Mouse (Mus musculus): ENCODE measurements around the gene St14.

Gene St14

GRCm38 (mm10) chr9:31120533-31120915 is 11.1 kb downstream of the St14 start:
- no peak for DNase-seq

- peak in 1 of 2 experiments; percentile 15 for DNase-seq
Observed at GRCm38 (mm10) chr9:31119882-31120532, 11.6 kb downstream of the St14 start.

GRCm38 (mm10) chr9:31119405-31119804 is 12.2 kb downstream of the St14 start:
- DNase-seq, result no peak

- no peak for DNase-seq
Observed at GRCm38 (mm10) chr9:31118520-31119298, 12.9 kb downstream of the St14 start.

GRCm38 (mm10) chr9:31117488-31117887 is 14.2 kb downstream of the St14 start:
- DNase-seq, result no peak

- no peak for DNase-seq
Observed at GRCm38 (mm10) chr9:31117088-31117487, 14.6 kb downstream of the St14 start.

- DNase-seq, result no peak
Observed at GRCm38 (mm10) chr9:31115586-31115985, 16.1 kb downstream of the St14 start.

GRCm38 (mm10) chr9:31108464-31108863 is 23.2 kb downstream of the St14 start:
- no peak for DNase-seq

- no peak for DNase-seq
Observed at GRCm38 (mm10) chr9:31098118-31098517, 33.5 kb downstream of the St14 start.

- no peak for DNase-seq
Observed at GRCm38 (mm10) chr9:31097088-31098082, 34.3 kb downstream of the St14 start.

GRCm38 (mm10) chr9:31092833-31093195 is 38.8 kb downstream of the St14 start:
- no peak for DNase-seq

GRCm38 (mm10) chr9:31092111-31092832 is 39.4 kb downstream of the St14 start:
- no peak for DNase-seq

- no peak for DNase-seq
Observed at GRCm38 (mm10) chr9:31091162-31091581, 40.5 kb downstream of the St14 start.

- no peak for DNase-seq
Observed at GRCm38 (mm10) chr9:31090081-31091023, 41.3 kb downstream of the St14 start.

- DNase-seq, result no peak
Observed at GRCm38 (mm10) chr9:31089541-31089940, 42.1 kb downstream of the St14 start.

GRCm38 (mm10) chr9:31088883-31089282 is 42.8 kb downstream of the St14 start:
- DNase-seq, result no peak

GRCm38 (mm10) chr9:31088116-31088515 is 43.5 kb downstream of the St14 start:
- DNase-seq, result no peak

- no peak for DNase-seq
Observed at GRCm38 (mm10) chr9:31087466-31087865, 44.2 kb downstream of the St14 start.

GRCm38 (mm10) chr9:31086754-31087145 is 44.9 kb downstream of the St14 start:
- DNase-seq, result no peak

- DNase-seq, result peak; percentile 23 to 69
Observed at GRCm38 (mm10) chr9:31086085-31086753, 45.4 kb downstream of the St14 start.

- DNase-seq, result no peak
Observed at GRCm38 (mm10) chr9:31085556-31085955, 46.1 kb downstream of the St14 start.

All from kidney, adult 8-10 months (tissue).